Mouse (Mus musculus) CH12.LX (cell line): Measurements from ENCODE around the gene Ankzf1. TPM values are rescaled to one million over a fixed set of nuclear protein-coding genes. Genes with fewer than 3 reads are reported as not detected.

Source experiments
- DNase-seq: peaks from one replicate; pipeline ENCODE4 v3.0.0-alpha.2; 2013; ENCODE audit errors: extremely low read depth
- H3K27ac ChIP-seq: 2 replicates; pipeline ENCODE4 v1.5.1; 2012; ENCODE audit warnings: low read depth, mild to moderate bottlenecking, control low read depth, moderate library complexity; ENCODE audit not compliant: insufficient read depth
- H3K27me3 ChIP-seq: replicated peaks from 2 replicates; pipeline ENCODE3; 2012; ENCODE audit warnings: inconsistent platforms
- H3K36me3 ChIP-seq, 2 experiments: replicated peaks in 1 of 2; 2 replicates each; pipeline versions ENCODE3 to v1.6.1; 2012; ENCODE audit warnings: inconsistent platforms in 1 of 2, low read length in 1 of 2, mild to moderate bottlenecking in 1 of 2, mixed read lengths in 1 of 2, moderate library complexity in 1 of 2; ENCODE audit not compliant: control insufficient read depth in 1 of 2, insufficient read depth in 1 of 2
- H3K4me1 ChIP-seq, 2 experiments: 2 replicates each; pipeline ENCODE4 v1.6.1; 2012; ENCODE audit warnings: inconsistent platforms in 1 of 2, moderate library complexity in 1 of 2; ENCODE audit not compliant: insufficient read depth in 2 of 2, control insufficient read depth in 1 of 2
- H3K4me2 ChIP-seq: 2 replicates; pipeline ENCODE4 v1.6.1; 2012; ENCODE audit warnings: low read depth, mild to moderate bottlenecking, control low read depth; ENCODE audit not compliant: poor library complexity, insufficient read depth, severe bottlenecking
- H3K4me3 ChIP-seq, 3 experiments: fragments of 150-350 bp in 1 of 3; sonication (generic) in 1 of 3; replicated peaks in 1 of 3; 2 replicates each; pipeline versions ENCODE3 to v1.5.1; 2011 to 2012; ENCODE audit warnings: low read depth in 2 of 3, low read length in 2 of 3, mild to moderate bottlenecking in 2 of 3, moderate library complexity in 2 of 3, control low read depth in 1 of 3, improper control_type of control experiment in 1 of 3, inconsistent platforms in 1 of 3, mixed read lengths in 1 of 3; ENCODE audit not compliant: poor library complexity in 1 of 3
- H3K79me2 ChIP-seq: replicated peaks from 2 replicates; pipeline ENCODE4 v1.6.1; 2012; ENCODE audit warnings: mild to moderate bottlenecking, moderate library complexity; ENCODE audit not compliant: control insufficient read depth, poor library complexity, insufficient read depth, severe bottlenecking; ENCODE audit errors: extremely low read depth
- H3K9ac ChIP-seq: 2 replicates; pipeline ENCODE4 v1.6.1; 2012; ENCODE audit warnings: low read depth, mild to moderate bottlenecking, control low read depth, moderate library complexity; ENCODE audit not compliant: insufficient read depth
- H3K9me3 ChIP-seq: replicated peaks from 2 replicates; pipeline ENCODE3; 2012; ENCODE audit warnings: low read length, inconsistent platforms, mixed read lengths
- BHLHE40 ChIP-seq: IDR thresholded peaks from 2 replicates; pipeline ENCODE4 v1.6.1; 2011; ENCODE audit warnings: mild to moderate bottlenecking, low read depth, low read length, improper control_type of control experiment
- CHD1 ChIP-seq: IDR thresholded peaks from 2 replicates; pipeline ENCODE4 v1.6.1; 2012; ENCODE audit warnings: low read depth, low read length, improper control_type of control experiment, inconsistent platforms
- E2F4 ChIP-seq: IDR thresholded peaks from 2 replicates; pipeline ENCODE4 v1.6.1; 2011; ENCODE audit warnings: low read depth, low read length, improper control_type of control experiment; ENCODE audit not compliant: insufficient replicate concordance
- ELF1 ChIP-seq: IDR thresholded peaks from 2 replicates; pipeline ENCODE4 v1.6.1; 2014; ENCODE audit warnings: low read depth, mild to moderate bottlenecking, inconsistent platforms, low read length, improper control_type of control experiment
- EP300 ChIP-seq: IDR thresholded peaks from 2 replicates; pipeline ENCODE4 v1.6.1; 2011; ENCODE audit warnings: low read length, improper control_type of control experiment
- ETS1 ChIP-seq: conservative IDR thresholded peaks from 2 replicates; pipeline ENCODE4 v1.6.1; 2012; ENCODE audit warnings: low read depth, mild to moderate bottlenecking, inconsistent platforms, low read length, improper control_type of control experiment, moderate library complexity
- GABPA ChIP-seq: IDR thresholded peaks from 2 replicates; pipeline ENCODE4 v1.6.1; 2012; ENCODE audit warnings: low read depth, low read length, improper control_type of control experiment, inconsistent platforms; ENCODE audit not compliant: insufficient replicate concordance
- HCFC1 ChIP-seq: IDR thresholded peaks from 2 replicates; pipeline ENCODE4 v1.6.1; 2012; ENCODE audit warnings: low read depth, mild to moderate bottlenecking, inconsistent platforms, low read length, improper control_type of control experiment
- IRF4 ChIP-seq: IDR thresholded peaks from 2 replicates; pipeline ENCODE4 v1.6.1; 2014; ENCODE audit warnings: low read depth, mild to moderate bottlenecking, inconsistent platforms, low read length, improper control_type of control experiment
- JUN ChIP-seq: IDR thresholded peaks from 2 replicates; pipeline ENCODE4 v1.6.1; 2011; ENCODE audit warnings: low read depth, mild to moderate bottlenecking, low read length, improper control_type of control experiment, moderate library complexity; ENCODE audit not compliant: insufficient read depth
- KAT2A ChIP-seq: IDR thresholded peaks from 2 replicates; pipeline ENCODE4 v1.6.1; 2012; ENCODE audit warnings: low read length, improper control_type of control experiment, inconsistent platforms; ENCODE audit not compliant: insufficient replicate concordance
- MAFK ChIP-seq: IDR thresholded peaks from 2 replicates; pipeline ENCODE4 v1.6.1; 2011; ENCODE audit warnings: low read length, improper control_type of control experiment; ENCODE audit not compliant: insufficient replicate concordance
- MAX ChIP-seq: IDR thresholded peaks from 2 replicates; pipeline ENCODE4 v1.6.1; 2011; ENCODE audit warnings: low read length, improper control_type of control experiment
- MAZ ChIP-seq: IDR thresholded peaks from 2 replicates; pipeline ENCODE4 v1.6.1; 2012; ENCODE audit warnings: low read depth, mild to moderate bottlenecking, inconsistent platforms, low read length, improper control_type of control experiment, moderate library complexity
- MEF2A ChIP-seq: IDR thresholded peaks from 2 replicates; pipeline ENCODE4 v1.6.1; 2014; ENCODE audit warnings: low read depth, mild to moderate bottlenecking, inconsistent platforms, low read length, improper control_type of control experiment, borderline replicate concordance
- MXI1 ChIP-seq: IDR thresholded peaks from 2 replicates; pipeline ENCODE4 v1.6.1; 2011; ENCODE audit warnings: mild to moderate bottlenecking, low read depth, low read length, improper control_type of control experiment
- MYC ChIP-seq: IDR thresholded peaks from 2 replicates; pipeline ENCODE4 v1.6.1; 2011; ENCODE audit warnings: low read depth, mild to moderate bottlenecking, improper control_type of control experiment, low read length
- NELFE ChIP-seq: IDR thresholded peaks from 2 replicates; pipeline ENCODE4 v1.6.1; 2011; ENCODE audit warnings: low read depth, low read length, improper control_type of control experiment
- NRF1 ChIP-seq: IDR thresholded peaks from 2 replicates; pipeline ENCODE4 v1.6.1; 2014; ENCODE audit warnings: low read depth, mild to moderate bottlenecking, inconsistent platforms, low read length, improper control_type of control experiment, moderate library complexity
- POLR2A ChIP-seq: IDR thresholded peaks from 2 replicates; pipeline ENCODE4 v1.6.1; 2011; ENCODE audit warnings: low read depth, mild to moderate bottlenecking, improper control_type of control experiment, low read length
- POLR2AphosphoS2 ChIP-seq: IDR thresholded peaks from 2 replicates; pipeline ENCODE4 v1.6.1; 2011; ENCODE audit warnings: low read depth, low read length, improper control_type of control experiment
- RAD21 ChIP-seq: IDR thresholded peaks from 2 replicates; pipeline ENCODE4 v1.6.1; 2011; ENCODE audit warnings: low read depth, mild to moderate bottlenecking, low read length, improper control_type of control experiment, moderate library complexity
- RCOR1 ChIP-seq: conservative IDR thresholded peaks from 2 replicates; pipeline ENCODE4 v1.6.1; 2012; ENCODE audit warnings: low read depth, mild to moderate bottlenecking, inconsistent platforms, low read length, improper control_type of control experiment
- SIN3A ChIP-seq: IDR thresholded peaks from 2 replicates; pipeline ENCODE4 v1.6.1; 2012; ENCODE audit warnings: low read length, improper control_type of control experiment, inconsistent platforms
- SMC3 ChIP-seq: IDR thresholded peaks from 2 replicates; pipeline ENCODE4 v1.6.1; 2011; ENCODE audit warnings: low read depth, low read length, improper control_type of control experiment
- TBP ChIP-seq: conservative IDR thresholded peaks from 2 replicates; pipeline ENCODE4 v1.6.1; 2011; ENCODE audit warnings: low read depth, low read length, improper control_type of control experiment
- TCF12 ChIP-seq: IDR thresholded peaks from 2 replicates; pipeline ENCODE4 v1.6.1; 2014; ENCODE audit warnings: low read depth, mild to moderate bottlenecking, inconsistent platforms, low read length, improper control_type of control experiment
- UBTF ChIP-seq: IDR thresholded peaks from 2 replicates; pipeline ENCODE4 v1.6.1; 2012; ENCODE audit warnings: low read depth, mild to moderate bottlenecking, inconsistent platforms, low read length, improper control_type of control experiment, moderate library complexity
- USF1 ChIP-seq: IDR thresholded peaks from 2 replicates; pipeline ENCODE4 v1.6.1; 2014; ENCODE audit warnings: low read depth, mild to moderate bottlenecking, inconsistent platforms, low read length, improper control_type of control experiment
- USF2 ChIP-seq: conservative IDR thresholded peaks from 2 replicates; pipeline ENCODE4 v1.6.1; 2011; ENCODE audit warnings: low read depth, low read length, improper control_type of control experiment
- ZKSCAN1 ChIP-seq: IDR thresholded peaks from 2 replicates; pipeline ENCODE4 v1.6.1; 2012; ENCODE audit warnings: low read depth, inconsistent platforms, low read length, improper control_type of control experiment, borderline replicate concordance
- ZMIZ1 ChIP-seq: IDR thresholded peaks from 2 replicates; pipeline ENCODE4 v1.6.1; 2012; ENCODE audit warnings: low read depth, mild to moderate bottlenecking, inconsistent platforms, low read length, improper control_type of control experiment
- dilution Hi-C: fragments of 300-500 bp; cut with MboI; formaldehyde crosslinking; loops from 2 replicates; pipeline ENCODE4 v1.14.3; 2020; ENCODE audit warnings: low sequenced_read_pairs; ENCODE audit not compliant: extremely low pct_unique_long_range_greater_than_20kb, extremely low pct_ligation_motif_present
- in situ Hi-C: fragments of 300-500 bp; cut with MboI; formaldehyde crosslinking; loops from 3 replicates; pipeline ENCODE4 v1.14.3; 2019; ENCODE audit warnings: low sequenced_read_pairs, low pct_ligation_motif_present, low pct_unique_long_range_greater_than_20kb, mixed read lengths
- polyA plus RNA-seq: library from polyadenylated mRNA; unstranded; fragments of >175 nt; gene quantifications from 2 replicates; pipeline ENCODE4 v1.2.1, GENCODE M21; 2012; ENCODE audit warnings: low read depth; ENCODE audit not compliant: insufficient read length
- total RNA-seq, 2 experiments: library from RNA; depleted of rRNA; stranded (reverse); fragments of 300-350 nt in 1 of 2; fragments of >200 nt in 1 of 2; gene quantifications; 2 replicates each; pipeline ENCODE4 v1.2.3; 2012 to 2014

Ankzf1 gene
- total and polyA plus RNA-seq, 3 experiments: 13.3 to 20.4 (median 19.6) TPM

- TF ChIP-seq MAX: no peak
- no peak for TF ChIP-seq EP300
- peak; percentile 84 for TF ChIP-seq NELFE
- TF ChIP-seq CHD1: no peak
- peak; percentile 48; the same call in 1 of the 2 replicates for TF ChIP-seq MAZ
- TF ChIP-seq ETS1: no peak
- TF ChIP-seq POLR2A: peak; percentile 93
- TF ChIP-seq MAFK: no peak
- no peak for TF ChIP-seq RAD21
- peak; percentile 99 for TF ChIP-seq ELF1
- peak; percentile 75 for TF ChIP-seq IRF4
- peak; percentile 55; the same call in 1 of the 2 replicates for TF ChIP-seq MEF2A
- TF ChIP-seq TBP: 0 out of 2 replicates have a peak, but pooled peaks have one; percentile 48
- TF ChIP-seq JUN: no peak
- peak; percentile 72; the same call in 1 of the 2 replicates for TF ChIP-seq ZMIZ1
- TF ChIP-seq MXI1: peak; percentile 96
- TF ChIP-seq UBTF: no peak
- peak; percentile 99 for TF ChIP-seq SIN3A
- TF ChIP-seq USF1: no peak
- TF ChIP-seq TCF12: peak; percentile 78
- peak; percentile 87; the same call in 1 of the 2 replicates for TF ChIP-seq KAT2A
- no peak for TF ChIP-seq USF2
- TF ChIP-seq POLR2AphosphoS2: 0 out of 2 replicates have a peak, but pooled peaks have one; percentile 41
- peak; percentile 8; the same call in 1 of the 2 replicates for TF ChIP-seq GABPA
- TF ChIP-seq MYC: no peak
- no peak for TF ChIP-seq SMC3
- TF ChIP-seq E2F4: no peak
- TF ChIP-seq RCOR1: no peak
- TF ChIP-seq HCFC1: peak; percentile 91
- TF ChIP-seq ZKSCAN1: no peak; the same call in 1 of the 2 replicates
- TF ChIP-seq NRF1: no peak
- TF ChIP-seq BHLHE40: no peak
- dilution Hi-C loops (no loop called here), in situ Hi-C loops (no loop called here)
- Histone ChIP-seq H3K9ac (peak within 1 kb of the TSS; percentile 93), H3K4me1 (peaks cover 9 to 63% of the 10 kb centered on the region in 2 experiments), H3K4me3 (peak within 1 kb of the TSS; percentile 83 to 96 (median 91)), H3K4me2 (peak within 1 kb of the TSS; percentile 74), H3K27me3 (no peaks in the 10 kb centered on the region), H3K27ac (no peak within 1 kb of the TSS), H3K79me2 (peaks cover 18% of the 10 kb centered on the region), H3K36me3 (peaks cover 33 to 46% of the 10 kb centered on the region in 2 experiments), H3K9me3 (no peaks in the 10 kb centered on the region)
- DNase-seq: peak; percentile 96
These were observed 18.5 kb downstream of the Ankzf1 start, which contains the start of the genes Glb1l and Stk16 for GRCm38 (mm10) chr1:75210136-75211087. TSS of gene Glb1l (minus strand) at chr1:75210813. TSS of gene Stk16 (plus strand) at chr1:75210838.
